Comparison of ENCODE assay signal across 19 mouse cellular contexts in genomic region chr5:148061869-148062268, GRCm38 (mm10).
DNase-seq lines count a peak whose midpoint lies in the region; TF ChIP-seq lines count a peak whose summit lies in the region.
"Had no signal": no experiment of that assay in that cellular context is flagged by ENCODE, and none has a peak within 500 bp of the region (broad histone marks: within the 10 kb centered on the region; RNA-seq: fewer than 3 reads in every experiment).

No protein-coding gene starts in this region.

- H3K9me3 ChIP-seq in E14TG2a.4 (ENCODE audit: low read length) (no peaks in the 10 kb centered on the region), ES-Bruce4 (replicated peaks; ENCODE audit: control insufficient read depth, insufficient read depth, low read length, poor library complexity, severe bottlenecking) (no peaks in the 10 kb centered on the region)
- H3K9me3 ChIP-seq: midbrain, embryonic 15.5 days had no signal

- H3K27me3 ChIP-seq in E14TG2a.4 (ENCODE audit: insufficient read depth, low read length) (no peaks in the 10 kb centered on the region), ES-Bruce4 (ENCODE audit: control insufficient read depth, insufficient read depth, low read length, poor library complexity, severe bottlenecking) (no peaks in the 10 kb centered on the region)
- H3K27me3 ChIP-seq: heart, embryonic 12.5 days; midbrain, embryonic 15.5 days had no signal

- no peak overlapping the region for H3K27ac ChIP-seq in left cerebral cortex, adult 2 months
- no peak overlapping the region for H3K27ac ChIP-seq in ES-Bruce4 (ENCODE audit: insufficient read depth, low read length)
- H3K27ac ChIP-seq: embryonic facial prominence, embryonic 10.5 days; midbrain, embryonic 15.5 days had no signal

- no peak for DNase-seq in left cerebral cortex, adult 2 months (ENCODE audit: extremely low spot score in 1 of 2, low spot score in 2 of 2)
- DNase-seq in left cerebral cortex, adult 11 months (ENCODE audit: low spot score): no peak
- DNase-seq in brain, embryonic 14.5 days (ENCODE audit: low read depth): no peak
- no peak for DNase-seq in lung, postnatal 25 days (ENCODE audit: low spot score)
- DNase-seq in adrenal gland, adult 2 months: no peak
- DNase-seq: adrenal gland, postnatal 14 days; cerebellum, adult 9-11 months; gastrocnemius, postnatal 14 days; heart, postnatal 10 days; kidney, adult 18-20 months; kidney, postnatal 4 days; lung, adult 18-20 months; lung, postnatal 4 days had no signal

- TF ChIP-seq CTCF in left cerebral cortex, adult 2 months (IDR thresholded peaks at IDR 0.05): peak; percentile 7
- peak; percentile 67 for TF ChIP-seq CTCF in E14TG2a.4 (conservative IDR thresholded peaks at IDR 0.05; ENCODE audit: low read length)
- peak; percentile 13 for TF ChIP-seq CTCF in ES-Bruce4 (IDR thresholded peaks at IDR 0.05; ENCODE audit: low read depth, low read length)
- 0 out of 2 replicates have a peak, but pooled peaks have one; percentile 8 for TF ChIP-seq CTCF in brain, embryonic 14.5 days (IDR thresholded peaks at IDR 0.05; ENCODE audit: borderline replicate concordance, extremely low read depth, insufficient read depth, insufficient read length)

- TF ChIP-seq EP300 in ES-Bruce4 (IDR thresholded peaks at IDR 0.05; ENCODE audit: insufficient read depth, low read depth, low read length): no peak

- no peaks in the 10 kb centered on the region for H3K4me1 ChIP-seq in E14TG2a.4 (replicated peaks; ENCODE audit: low read depth, low read length)
- H3K4me1 ChIP-seq in ES-Bruce4 (ENCODE audit: control insufficient read depth, insufficient read depth, low read length): no peaks in the 10 kb centered on the region
- H3K4me1 ChIP-seq: embryonic facial prominence, embryonic 10.5 days; heart, embryonic 12.5 days; midbrain, embryonic 15.5 days had no signal

- intact Hi-C loops in left cerebral cortex, adult 2 months (cut with DNase I): no loop called here

- no peak overlapping the region for H3K4me3 ChIP-seq in left cerebral cortex, adult 2 months
- H3K4me3 ChIP-seq in E14TG2a.4 (replicated peaks; ENCODE audit: low read length) (no peak overlapping the region), ES-Bruce4 (ENCODE audit: low read depth, low read length) (no peak overlapping the region)
- H3K4me3 ChIP-seq: embryonic facial prominence, embryonic 10.5 days; heart, embryonic 12.5 days; midbrain, embryonic 15.5 days; myocyte had no signal

- H3K36me3 ChIP-seq in E14TG2a.4 (ENCODE audit: insufficient read depth, low read length): no peaks in the 10 kb centered on the region
- H3K36me3 ChIP-seq in ES-Bruce4 (ENCODE audit: control insufficient read depth, insufficient read depth, low read length, poor library complexity, severe bottlenecking): no peaks in the 10 kb centered on the region
- H3K36me3 ChIP-seq: embryonic facial prominence, embryonic 10.5 days; heart, embryonic 12.5 days; midbrain, embryonic 15.5 days had no signal

- no peak for TF ChIP-seq POLR2A in ES-Bruce4 (IDR thresholded peaks at IDR 0.05; ENCODE audit: insufficient read depth, low read length)
- no peak for TF ChIP-seq POLR2A in brain, embryonic 14.5 days (IDR thresholded peaks at IDR 0.05; ENCODE audit: borderline replicate concordance, extremely low read depth, insufficient read depth, insufficient read length, poor library complexity, severe bottlenecking)

- H3K9ac ChIP-seq in ES-Bruce4 (ENCODE audit: low read depth, poor library complexity, severe bottlenecking): no peak overlapping the region
- H3K9ac ChIP-seq: heart, embryonic 12.5 days; midbrain, embryonic 15.5 days had no signal

Comparison
In these comparisons a context has a peak if more than half of its experiments do, and no peak if none do; other contexts are left out.
1. CTCF ChIP-seq: peak in every context shown above with its lines; median percentile 67 in E14TG2a.4; 13 in ES-Bruce4; 8 in brain, embryonic 14.5 days; 7 in left cerebral cortex, adult 2 months.